Mouse (Mus musculus): ENCODE data around the gene Dhx40. TPM values are rescaled to one million over a fixed set of nuclear protein-coding genes. Genes with fewer than 3 reads are reported as not detected.

Dhx40 gene
- 10 to 100 TPM; 52.3 to 53.2 TPM for total RNA-seq (2023)

DNA sequence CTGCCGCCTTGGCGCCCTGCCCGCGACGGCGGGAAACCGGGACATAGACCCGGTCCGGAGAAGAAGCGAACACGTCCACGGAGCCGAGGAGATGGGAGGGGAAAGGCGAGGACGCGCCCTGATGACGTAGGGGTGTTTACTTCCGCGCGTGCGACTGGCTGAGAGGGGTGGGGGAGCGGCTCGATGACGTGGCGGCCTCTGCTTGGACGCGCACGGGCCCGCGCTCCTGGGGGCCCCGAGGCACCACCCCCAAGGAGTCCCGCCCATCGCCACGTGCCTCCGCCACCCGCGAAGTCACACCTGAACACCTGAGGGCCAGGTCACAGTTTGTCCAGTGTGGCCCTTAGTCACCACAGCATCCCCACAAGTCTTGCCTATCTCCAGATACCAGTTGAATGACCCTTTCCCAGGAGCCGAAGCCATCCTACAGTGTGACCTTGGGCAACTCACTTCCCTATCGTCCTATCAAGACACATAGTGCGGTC lies at the start of gene Dhx40:
Gene Dhx40, minus strand, starts transcription at position 242 of the 485 bp plus-strand sequence.

GRCm38 (mm10) chr11:86757480-86758371 lies 49.8 kb downstream of the Dhx40 start, which contains the start of gene Cltc:
Gene Cltc, minus strand, starts transcription at chr11:86757565.

Other genes with a start within 250 kb of the Dhx40 start
- 10 to 100 TPM; 87.3 to 97.8 TPM for gene Vmp1, start 123.9 kb downstream of the Dhx40 start, total RNA-seq (2023)
- gene Ptrh2, start 123.8 kb downstream of the Dhx40 start, total RNA-seq (2023) = 1 to 10 TPM; 3.4 to 3.9 TPM
- gene Cltc, start 50.2 kb downstream of the Dhx40 start, total RNA-seq (2023) = 100 to 1,000 TPM; 214 to 229 TPM
- gene Ypel2, start 186.0 kb upstream of the Dhx40 start, total RNA-seq (2023) = 1 to 10 TPM; 5.6 to 7.5 TPM

All from neutrophil, adult 59 days (primary cell).